In genomic region chr11:44613411-44614180, GRCm38 (mm10) we compare ENCODE assay signal across 7 mouse cellular contexts. TPM values are rescaled to one million over a fixed set of nuclear protein-coding genes. Genes with fewer than 3 reads are reported as not detected.
A peak's percentile ranks its signal among the peaks of the same experiment; 100 is the strongest.
DNase-seq lines count a peak whose midpoint lies in the region; ATAC-seq and TF ChIP-seq lines count a peak whose summit lies in the region.

No protein-coding gene starts in this region.

- H3K9ac ChIP-seq in ES-Bruce4 (ENCODE audit: low read depth, poor library complexity, severe bottlenecking) = peak overlapping the region; percentile 36; the same call in 1 of the 2 replicates
- peak overlapping the region; percentile 67 for H3K9ac ChIP-seq in heart, embryonic 16.5 days (ENCODE audit: low read length)
- no peak overlapping the region for H3K9ac ChIP-seq in limb, embryonic 15.5 days

- DNase-seq in yolk sac, embryonic 10.5 days (ENCODE audit: low spot score) = no peak
- no peak for DNase-seq in layer of hippocampus, postnatal 14 days (ENCODE audit: low spot score in 2 of 2)
- DNase-seq in adrenal gland, postnatal 36 days = no peak

- no peaks in the 10 kb centered on the region for H3K9me3 ChIP-seq in ES-Bruce4 (replicated peaks; ENCODE audit: control insufficient read depth, insufficient read depth, low read length, poor library complexity, severe bottlenecking)
- no peaks in the 10 kb centered on the region for H3K9me3 ChIP-seq in heart, embryonic 16.5 days (replicated peaks; ENCODE audit: control insufficient read depth, low read length)
- H3K9me3 ChIP-seq in limb, embryonic 15.5 days = no peaks in the 10 kb centered on the region

- H3K27me3 ChIP-seq in ES-Bruce4 (ENCODE audit: control insufficient read depth, insufficient read depth, low read length, poor library complexity, severe bottlenecking) = peaks cover 18% of the 10 kb centered on the region
- peaks cover 42% of the 10 kb centered on the region for H3K27me3 ChIP-seq in heart, embryonic 16.5 days (ENCODE audit: control insufficient read depth, insufficient read depth, low read length)
- H3K27me3 ChIP-seq in limb, embryonic 15.5 days = peaks cover 41% of the 10 kb centered on the region

- H3K36me3 ChIP-seq in ES-Bruce4 (ENCODE audit: control insufficient read depth, insufficient read depth, low read length, poor library complexity, severe bottlenecking) = no peaks in the 10 kb centered on the region
- H3K36me3 ChIP-seq in heart, embryonic 16.5 days (ENCODE audit: control insufficient read depth, insufficient read depth) = no peaks in the 10 kb centered on the region
- H3K36me3 ChIP-seq in limb, embryonic 15.5 days = no peaks in the 10 kb centered on the region

- H3K4me1 ChIP-seq in ES-Bruce4 (ENCODE audit: control insufficient read depth, insufficient read depth, low read length) = no peaks in the 10 kb centered on the region
- peaks cover 1% of the 10 kb centered on the region for H3K4me1 ChIP-seq in bone marrow, adult 2 months (ENCODE audit: control insufficient read depth, insufficient read depth, low read length)
- H3K4me1 ChIP-seq in heart, embryonic 16.5 days (ENCODE audit: control insufficient read depth, insufficient read depth, low read length) = peaks cover 19% of the 10 kb centered on the region
- H3K4me1 ChIP-seq in limb, embryonic 15.5 days = peaks cover 39% of the 10 kb centered on the region

- peak overlapping the region; percentile 70 for H3K4me2 ChIP-seq in heart, embryonic 16.5 days (ENCODE audit: low read depth, low read length)
- H3K4me2 ChIP-seq in limb, embryonic 15.5 days = peak overlapping the region; percentile 50

- TF ChIP-seq EP300 in ES-Bruce4 (IDR thresholded peaks at IDR 0.05; ENCODE audit: insufficient read depth, low read depth, low read length) = no peak

- H3K27ac ChIP-seq in ES-Bruce4 (ENCODE audit: insufficient read depth, low read length) = no peak overlapping the region
- peak overlapping the region; percentile 34 for H3K27ac ChIP-seq in bone marrow, adult 2 months (ENCODE audit: control insufficient read depth, insufficient read depth, low read depth, low read length, poor library complexity)
- no peak overlapping the region for H3K27ac ChIP-seq in heart, embryonic 16.5 days (ENCODE audit: low read length)
- no peak overlapping the region for H3K27ac ChIP-seq in limb, embryonic 15.5 days

- TF ChIP-seq POLR2A in ES-Bruce4 (IDR thresholded peaks at IDR 0.05; ENCODE audit: insufficient read depth, low read length) = no peak
- no peak for TF ChIP-seq POLR2A in bone marrow, adult 2 months (IDR thresholded peaks at IDR 0.05; ENCODE audit: borderline replicate concordance, control insufficient read depth, low read depth, low read length)

- 12% methylated on average over 14 of the region's 14 CpGs for WGBS in bone marrow, adult 2 months
- 10% methylated on average over 14 of the region's 14 CpGs for WGBS in heart, embryonic 16.5 days
- 11% methylated on average over 14 of the region's 14 CpGs for WGBS in limb, embryonic 15.5 days

- TF ChIP-seq CTCF in ES-Bruce4 (IDR thresholded peaks at IDR 0.05; ENCODE audit: low read depth, low read length) = peak; percentile 49
- TF ChIP-seq CTCF in bone marrow, adult 2 months (IDR thresholded peaks at IDR 0.05; ENCODE audit: control insufficient read depth, insufficient read depth, low read length) = no peak

- H3K4me3 ChIP-seq in ES-Bruce4 (ENCODE audit: low read depth, low read length) = peak overlapping the region; percentile 48; the same call in 1 of the 2 replicates
- H3K4me3 ChIP-seq in bone marrow, adult 2 months (replicated peaks; ENCODE audit: control insufficient read depth, low read depth, low read length) = peak overlapping the region; percentile 43
- H3K4me3 ChIP-seq in heart, embryonic 16.5 days (ENCODE audit: low read length) = peak overlapping the region; percentile 52
- H3K4me3 ChIP-seq in limb, embryonic 15.5 days = peak overlapping the region; percentile 26

- ATAC-seq in heart, embryonic 16.5 days (replicated peaks; ENCODE audit: extremely low read depth, insufficient read depth, low FRiP score) = no peak
- ATAC-seq in limb, embryonic 15.5 days (ENCODE audit: insufficient number of reproducible peaks, low FRiP score, low TSS enrichment, low read depth) = no peak

RNA-seq across cellular contexts. Expression of gene Ebf1, which starts 3.5 kb away (rescaled TPM):
- 0.93 and 2.3 TPM in 2 replicates for polyA plus RNA-seq in ES-Bruce4 (2011; ENCODE audit: insufficient read depth, insufficient read length, low read depth, missing spikeins)
- polyA plus RNA-seq in bone marrow, adult 2 months (2011; ENCODE audit: insufficient read depth, insufficient read length, low replicate concordance, missing spikeins) = 70.8 and 188 TPM in 2 replicates
- polyA plus RNA-seq in heart, embryonic 16.5 days (2015; fragmentation: Nextera tagmentation; extraction: Ambion mirVana) = 13.6 and 16.2 TPM in 2 replicates
- 54.1 and 65.0 TPM in 2 replicates for polyA plus RNA-seq in limb, embryonic 15.5 days (2015; fragmentation: Nextera tagmentation; extraction: Ambion mirVana)
- 1 to 10 TPM; 4.8 to 6.1 TPM for total RNA-seq in layer of hippocampus, postnatal 14 days (2021)
- total RNA-seq in adrenal gland, postnatal 36 days (2021) = 10 to 100 TPM; 16.8 to 30.3 TPM
